Mouse (Mus musculus) kidney, adult 2 months (tissue): ENCODE data around the gene Spem2. TPM values are rescaled to one million over a fixed set of nuclear protein-coding genes. Genes with fewer than 3 reads are reported as not detected.

Experiments used
- DNase-seq: peaks from one replicate; pipeline ENCODE4 v3.0.0; 2021
- H3K27ac ChIP-seq: fragments of 200-500 bp; 2 replicates; pipeline ENCODE4 v1.5.1; 2012; ENCODE audit warnings: low read depth, low read length, control low read depth, inconsistent platforms; ENCODE audit not compliant: insufficient read depth
- H3K27me3 ChIP-seq: fragments of 200-500 bp; replicated peaks from 2 replicates; pipeline ENCODE4 v1.6.1; 2012; ENCODE audit warnings: mild to moderate bottlenecking, moderate library complexity, low read length, inconsistent platforms; ENCODE audit not compliant: control insufficient read depth, insufficient read depth
- H3K36me3 ChIP-seq: fragments of 200-500 bp; 2 replicates; pipeline ENCODE4 v1.6.1; 2012; ENCODE audit warnings: mild to moderate bottlenecking, moderate library complexity, low read length, inconsistent platforms; ENCODE audit not compliant: control insufficient read depth, insufficient read depth
- H3K4me1 ChIP-seq: fragments of 200-500 bp; 2 replicates; pipeline ENCODE4 v1.6.1; 2011; ENCODE audit warnings: low read length; ENCODE audit not compliant: control insufficient read depth, insufficient read depth
- H3K4me3 ChIP-seq: fragments of 200-500 bp; 2 replicates; pipeline ENCODE4 v1.5.1; 2011; ENCODE audit warnings: mild to moderate bottlenecking, low read depth, low read length, control low read depth; ENCODE audit not compliant: insufficient read depth
- CTCF ChIP-seq: fragments of 200-500 bp; conservative IDR thresholded peaks from 2 replicates; pipeline ENCODE4 v1.5.1; 2011; ENCODE audit warnings: low read depth, mild to moderate bottlenecking, control low read depth, low read length, moderate library complexity, mixed read lengths; ENCODE audit not compliant: insufficient read depth, insufficient read length
- POLR2A ChIP-seq: fragments of 200-500 bp; IDR thresholded peaks from one replicate; pipeline ENCODE4 v1.6.1; 2011; ENCODE audit warnings: low read depth, low read length, control low read depth
- WGBS: fragments of 180-500 bp; shearing (Covaris S2); methylation state at CpG from one replicate; pipeline ENCODE4 v1.1.7; 2018; 5-methylcytosine and 5-hydroxymethylcytosine counted together
- polyA plus RNA-seq: library from polyadenylated mRNA; depleted of rRNA; stranded (reverse); fragments of >200 nt; gene quantifications from 2 replicates; pipeline ENCODE4 v1.2.3, GENCODE M21; 2012

The Spem2 gene
- polyA plus RNA-seq, 1 experiment = 0.20 TPM

DNA sequence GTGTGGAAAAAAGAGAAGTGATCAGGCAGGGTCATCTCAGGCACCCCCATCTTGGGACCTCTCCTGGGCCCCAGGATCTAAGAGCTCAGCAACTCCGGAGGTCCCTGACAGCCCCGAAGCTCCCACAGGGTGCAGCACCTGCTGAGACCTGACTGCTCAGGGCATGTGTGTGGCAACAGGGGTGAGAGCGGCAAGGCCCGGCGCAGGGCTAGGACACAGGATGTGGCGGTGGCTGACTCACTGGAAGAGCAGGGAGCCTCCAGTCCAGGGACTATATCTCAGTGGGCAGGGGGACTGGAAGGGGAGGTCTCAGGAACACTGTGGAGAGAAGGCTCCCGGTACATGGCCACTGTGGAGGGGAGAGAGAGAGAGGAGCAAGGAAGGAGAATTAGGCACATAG, 20.3 kb downstream of the Spem2 start:
- DNase-seq = no peak
- no peak overlapping the region for H3K27ac ChIP-seq
- H3K4me1 ChIP-seq = peaks cover 6% of the 10 kb centered on the region
- no peak for TF ChIP-seq CTCF
- no peak for TF ChIP-seq POLR2A
- 90% methylated on average over 7 of the region's 7 CpGs for WGBS
- H3K36me3 ChIP-seq = no peaks in the 10 kb centered on the region
- H3K4me3 ChIP-seq = no peak overlapping the region
- no peaks in the 10 kb centered on the region; the same call in 1 of the 2 replicates for H3K27me3 ChIP-seq

DNA sequence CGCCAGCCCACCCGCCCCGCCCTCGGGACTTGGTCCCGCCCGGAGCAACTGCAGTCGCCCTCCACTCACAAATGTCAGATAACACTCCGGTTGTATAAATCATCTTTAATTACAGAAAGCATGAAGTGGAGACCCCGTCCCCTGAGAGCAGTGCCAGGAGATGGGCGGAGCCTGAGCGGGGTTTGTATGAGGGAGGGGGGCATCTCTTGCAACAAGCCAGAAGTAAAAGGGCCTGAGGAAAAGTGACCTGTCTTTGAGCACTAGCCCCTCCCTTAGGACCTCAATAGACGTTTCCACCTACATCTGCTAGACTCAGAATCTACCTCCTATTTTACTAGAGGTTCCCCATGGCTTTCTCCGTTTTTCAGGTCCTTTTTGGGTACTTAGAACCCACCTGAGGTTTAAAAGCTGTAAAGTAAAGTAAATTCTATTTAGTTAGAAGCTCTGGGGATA, 22.3 kb downstream of the Spem2 start:
- H3K4me3 ChIP-seq = no peak overlapping the region
- H3K36me3 ChIP-seq = no peaks in the 10 kb centered on the region
- no peaks in the 10 kb centered on the region for H3K27me3 ChIP-seq
- WGBS = 6% methylated on average over 13 of the region's 13 CpGs
- DNase-seq = no peak
- H3K27ac ChIP-seq = no peak overlapping the region
- TF ChIP-seq POLR2A (no peak), CTCF (no peak)
- peaks cover 1% of the 10 kb centered on the region; the same call in 1 of the 2 replicates for H3K4me1 ChIP-seq

DNA sequence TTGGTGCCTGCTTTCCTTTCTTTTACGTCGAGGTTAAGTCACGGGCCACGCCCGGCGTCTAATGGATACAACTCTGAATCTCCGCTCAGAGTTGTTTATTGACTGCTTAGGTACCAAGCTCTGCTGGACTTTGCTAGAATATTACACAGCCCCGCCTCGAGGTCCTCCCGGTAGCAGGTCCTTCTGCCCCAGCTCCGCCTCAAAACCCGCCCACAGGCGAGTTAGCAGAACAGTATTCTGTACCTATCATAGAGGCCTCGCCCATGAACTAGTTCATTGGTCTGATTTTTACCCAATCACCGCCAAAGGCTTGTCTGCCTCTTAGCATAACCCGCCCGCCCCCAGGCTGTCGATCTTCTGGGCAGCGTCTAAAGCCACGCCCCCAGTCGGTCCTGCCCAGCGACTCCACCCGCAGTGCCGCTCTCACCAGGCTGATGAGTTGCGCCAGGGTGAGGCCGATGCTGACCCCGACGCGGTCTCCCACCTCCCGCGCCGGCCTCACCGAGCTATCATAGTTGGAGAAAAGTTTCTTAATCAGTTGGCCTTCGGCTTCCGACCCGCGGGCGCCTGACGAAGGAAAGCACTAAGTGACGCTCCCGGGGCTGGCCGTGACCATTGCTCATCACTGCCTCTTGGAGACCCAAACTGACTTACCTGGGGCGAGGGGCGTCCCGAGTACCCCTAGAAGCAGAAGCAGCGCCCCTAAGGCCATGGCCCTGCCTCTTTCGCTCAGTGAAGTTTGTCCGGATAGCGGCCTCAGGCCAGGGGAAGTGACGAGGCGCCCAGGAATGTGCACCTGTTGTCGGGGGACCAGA, 22.9 kb downstream of the Spem2 start, which contains the start of gene Chrnb1:
Chrnb1 (minus strand) TSS at position 776 of the 815 bp plus-strand sequence.
- no peak for TF ChIP-seq CTCF
- no peaks in the 10 kb centered on the region for H3K27me3 ChIP-seq
- H3K4me3 ChIP-seq = peak within 1 kb of the TSS; percentile 56
- 1% methylated on average over 52 of the region's 52 CpGs for WGBS
- no peaks in the 10 kb centered on the region for H3K4me1 ChIP-seq
- peak within 1 kb of the TSS; percentile 39; the same call in 1 of the 2 replicates for H3K27ac ChIP-seq
- H3K36me3 ChIP-seq = no peaks in the 10 kb centered on the region
- DNase-seq = peak; percentile 99

DNA sequence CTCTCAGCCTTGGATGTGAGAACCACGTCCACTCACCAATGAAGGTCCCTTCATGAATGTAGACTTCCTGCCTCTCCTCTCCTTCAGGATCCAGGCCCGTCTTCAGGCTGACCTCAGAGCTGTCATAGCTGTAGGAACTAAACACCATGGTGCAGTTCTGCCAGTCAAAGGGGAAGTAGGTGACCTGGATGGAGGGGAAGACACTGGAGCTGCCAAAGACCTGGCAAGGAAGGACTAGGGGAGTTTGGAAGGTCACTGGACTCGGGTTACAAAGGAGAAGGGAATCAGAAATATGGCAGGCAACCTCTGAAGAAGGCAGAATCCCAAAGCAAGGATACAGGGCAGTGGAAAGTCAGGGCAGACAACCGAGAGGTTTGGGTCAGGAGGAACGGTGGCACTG, 24.8 kb downstream of the Spem2 start:
- WGBS = 75% methylated on average over 5 of the region's 5 CpGs
- Histone ChIP-seq H3K4me1 (no peaks in the 10 kb centered on the region), H3K27ac (no peak overlapping the region), H3K27me3 (no peaks in the 10 kb centered on the region), H3K4me3 (no peak overlapping the region), H3K36me3 (no peaks in the 10 kb centered on the region)
- no peak for DNase-seq
- TF ChIP-seq CTCF = no peak
- no peak for TF ChIP-seq POLR2A

DNA sequence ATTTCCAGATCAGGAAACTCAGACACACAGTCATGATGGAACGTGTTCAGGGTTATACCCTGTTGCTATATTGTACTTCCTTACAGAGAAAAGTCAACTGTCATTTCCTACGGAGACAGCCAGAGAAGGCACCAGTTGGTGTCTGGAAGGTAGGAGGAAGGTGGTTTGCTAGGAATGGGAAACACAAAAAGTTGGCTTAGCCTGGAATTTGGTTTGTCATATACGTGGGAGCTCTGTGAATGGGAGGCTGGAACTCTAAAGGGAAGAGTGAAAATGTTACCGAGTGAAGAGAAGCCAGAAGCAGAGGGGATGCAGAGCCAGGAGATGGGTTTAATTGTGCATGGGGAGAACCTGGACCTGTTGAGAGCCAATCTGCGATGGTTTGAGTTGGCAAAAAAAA, 26.8 kb downstream of the Spem2 start:
- DNase-seq = no peak
- Histone ChIP-seq H3K27ac (no peak overlapping the region), H3K4me3 (no peak overlapping the region), H3K27me3 (no peaks in the 10 kb centered on the region), H3K4me1 (no peaks in the 10 kb centered on the region), H3K36me3 (no peaks in the 10 kb centered on the region)
- 76% methylated on average over 5 of the region's 5 CpGs for WGBS
- TF ChIP-seq POLR2A = no peak

DNA sequence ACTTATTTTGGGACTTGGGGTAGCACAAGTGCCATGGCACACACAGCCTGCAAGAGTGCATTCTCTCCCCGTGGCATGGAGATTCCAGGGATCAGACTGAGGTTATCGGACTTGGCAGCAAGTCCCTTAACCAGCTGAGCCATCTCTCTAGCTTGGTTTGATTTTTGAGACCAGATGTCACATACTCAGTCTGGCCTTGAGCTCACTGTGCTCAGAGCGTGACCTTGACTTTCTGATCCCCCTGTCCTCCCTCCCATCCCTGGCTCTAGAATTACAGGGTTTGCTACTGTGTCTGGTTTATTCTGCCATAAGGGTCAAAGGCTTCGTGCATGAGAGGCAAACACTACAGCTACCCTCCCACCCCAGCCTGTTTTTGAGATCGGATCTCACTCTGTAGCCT, 28.8 kb downstream of the Spem2 start:
- Histone ChIP-seq H3K4me3 (no peak overlapping the region), H3K27me3 (no peaks in the 10 kb centered on the region), H3K4me1 (peaks cover 5% of the 10 kb centered on the region; the same call in 1 of the 2 replicates), H3K27ac (no peak overlapping the region), H3K36me3 (no peaks in the 10 kb centered on the region)
- WGBS = 54% methylated on average over 5 of the region's 5 CpGs
- TF ChIP-seq POLR2A (no peak), CTCF (no peak)
- DNase-seq = no peak

DNA sequence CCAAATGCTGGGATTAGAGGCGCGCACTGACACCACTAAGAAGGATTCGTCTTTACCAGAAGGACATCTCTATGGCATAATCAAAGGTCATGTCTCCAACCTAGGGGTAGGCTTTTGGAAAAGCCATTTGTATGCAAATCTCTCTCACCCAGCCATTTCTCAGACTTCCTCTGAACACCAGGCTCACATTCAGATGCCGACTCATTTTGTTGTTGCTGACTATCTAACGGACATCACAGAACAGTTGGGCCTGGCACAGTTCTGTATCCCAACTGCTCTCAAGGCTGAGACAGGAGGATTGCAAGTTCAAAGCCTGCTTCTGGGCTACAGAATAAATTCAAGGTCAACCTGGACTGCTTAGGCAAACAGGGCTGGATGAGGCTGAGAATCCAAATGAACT, 31.0 kb downstream of the Spem2 start:
- Histone ChIP-seq H3K27me3 (no peaks in the 10 kb centered on the region), H3K27ac (no peak overlapping the region), H3K36me3 (no peaks in the 10 kb centered on the region), H3K4me1 (peaks cover 5% of the 10 kb centered on the region; the same call in 1 of the 2 replicates), H3K4me3 (no peak overlapping the region)
- 86% methylated on average over 5 of the region's 5 CpGs for WGBS
- DNase-seq = no peak
- TF ChIP-seq POLR2A (no peak), CTCF (no peak)
